Mouse (Mus musculus): ENCODE data around the gene BC029722.

DNA sequence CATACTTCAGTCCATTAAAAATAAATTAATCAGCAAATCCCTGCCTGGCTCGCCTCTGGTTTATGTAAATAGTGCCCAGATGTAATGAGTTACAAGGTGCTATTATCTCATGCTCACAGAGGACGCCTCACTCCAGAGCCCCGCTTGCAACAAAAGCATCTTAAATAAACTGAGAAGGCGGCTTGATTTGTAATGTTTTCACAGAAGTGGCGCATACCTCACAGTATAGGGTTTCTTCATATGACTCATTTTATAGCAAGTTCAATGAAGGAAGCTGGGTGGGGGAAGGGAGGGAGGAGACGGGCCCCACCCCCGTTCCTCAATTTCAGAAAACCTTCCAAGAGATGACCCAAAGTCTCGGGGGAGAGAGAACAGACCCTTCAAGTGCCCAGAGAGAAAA is 27.7 kb upstream of the BC029722 start:
- TF ChIP-seq CTCF (conservative IDR thresholded peaks at IDR 0.05; ENCODE audit: insufficient read depth, insufficient read length, low read depth, low read length): no peak
- TF ChIP-seq POLR2A (IDR thresholded peaks at IDR 0.05; ENCODE audit: low read depth, low read length): no peak

All from kidney, adult 2 months (tissue).